Mouse (Mus musculus) gastrocnemius, postnatal 14 days (tissue): ENCODE data around the gene Haao. TPM values are rescaled to one million over a fixed set of nuclear protein-coding genes. Genes with fewer than 3 reads are reported as not detected.
A peak's percentile ranks its signal among the peaks of the same experiment; 100 is the strongest.

Experiments
- DNase-seq: peaks from one replicate; pipeline ENCODE4 v3.0.0; 2021; ENCODE audit warnings: mixed read lengths
- intact Hi-C: fragments of 180-260 bp; cut with DNase I; formaldehyde crosslinking; loops from one replicate; pipeline ENCODE4 v1.15.1; 2025; ENCODE audit warnings: low total_unique reads
- long read RNA-seq, 2 experiments: library from polyadenylated mRNA; stranded (forward); transcript quantifications; one replicate each; pipeline ENCODE4 v2.0.0; 2021
- total RNA-seq, 2 experiments: library from RNA; stranded (reverse); gene quantifications; 2 replicates each; pipeline ENCODE4 v1.2.3; 2021

Gene Haao
- total RNA-seq, result not detected
- long read RNA-seq, experiment 1, result 0 reads
- long read RNA-seq, experiment 2, result 0 reads

GRCm38 (mm10) chr17:83847815-83848214 is at the start of gene Haao:
TSS of gene Haao (minus strand) at chr17:83847963.
- no peak for DNase-seq
- intact Hi-C loops, result loop anchor here (5.0 kb wide), 1 partner anchor 216 kb away; the partner anchor contains the start of gene Kcng3

DNA sequence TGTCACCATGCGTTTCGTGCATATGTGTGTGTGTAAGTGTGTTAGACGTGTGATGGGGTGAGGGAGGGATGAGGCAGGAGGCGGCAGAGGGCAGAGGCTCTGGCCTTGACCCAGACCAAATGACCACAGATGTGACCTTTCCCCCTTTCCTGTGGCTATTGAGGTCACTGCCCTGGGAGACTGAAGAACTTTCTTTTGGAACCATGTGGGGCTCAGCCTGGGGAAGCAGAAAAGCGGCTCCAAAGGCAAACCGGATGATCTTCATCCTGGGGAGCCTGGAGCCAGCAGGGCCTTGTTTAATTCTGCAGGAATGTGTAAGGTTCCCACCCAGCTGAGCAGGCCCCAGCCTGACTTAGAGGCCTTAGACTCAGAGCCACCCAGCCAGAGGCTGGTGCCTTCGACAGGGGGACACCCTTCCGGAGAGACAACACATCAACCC is 49.6 kb upstream of the Haao start:
- peak; percentile 56 for DNase-seq
- intact Hi-C loops, result no loop called here

DNA sequence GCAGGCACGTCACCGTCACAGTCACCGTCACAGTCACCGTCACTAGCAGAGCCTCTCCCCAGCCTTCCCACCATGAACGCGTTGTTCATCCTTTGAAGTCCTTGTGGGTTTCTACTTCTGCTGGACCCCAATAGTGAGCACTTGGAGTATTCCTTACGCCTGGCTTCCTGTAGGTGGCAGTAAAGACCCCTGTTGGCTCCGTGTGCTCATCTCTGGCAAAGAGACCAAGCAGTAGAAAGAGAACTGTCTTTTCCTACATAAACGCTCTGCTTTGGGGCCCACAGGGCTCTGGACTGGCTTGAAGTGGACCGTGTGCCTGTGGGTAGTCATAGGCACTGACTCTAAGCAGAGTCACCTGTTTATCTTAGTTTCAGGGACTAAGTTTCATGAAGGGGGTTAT is 49.0 kb upstream of the Haao start:
- intact Hi-C loops, result no loop called here
- no peak for DNase-seq

DNA sequence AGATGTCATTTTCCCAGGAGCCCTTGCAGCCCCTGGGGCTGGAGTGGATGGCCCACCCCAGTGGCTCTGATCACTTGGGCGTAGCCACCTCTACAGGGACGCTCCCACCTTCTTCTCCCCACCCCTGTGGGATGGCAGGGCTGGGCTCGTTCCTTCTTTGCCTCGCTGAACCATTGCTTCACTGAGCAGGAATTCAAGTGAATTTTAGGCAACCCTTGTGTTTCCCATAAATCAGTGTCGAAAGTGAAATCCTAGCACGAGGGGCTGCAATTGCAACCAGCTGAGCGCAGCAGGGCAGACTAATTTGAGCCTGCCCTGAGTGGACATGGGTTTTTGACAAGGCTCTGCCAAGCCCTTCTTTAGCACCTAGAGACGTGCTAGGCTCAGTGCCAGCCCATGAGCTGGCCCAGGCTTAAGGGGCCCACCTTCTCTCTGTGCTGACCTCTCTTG is 47.6 kb upstream of the Haao start:
- DNase-seq, result no peak
- intact Hi-C loops, result no loop called here

DNA sequence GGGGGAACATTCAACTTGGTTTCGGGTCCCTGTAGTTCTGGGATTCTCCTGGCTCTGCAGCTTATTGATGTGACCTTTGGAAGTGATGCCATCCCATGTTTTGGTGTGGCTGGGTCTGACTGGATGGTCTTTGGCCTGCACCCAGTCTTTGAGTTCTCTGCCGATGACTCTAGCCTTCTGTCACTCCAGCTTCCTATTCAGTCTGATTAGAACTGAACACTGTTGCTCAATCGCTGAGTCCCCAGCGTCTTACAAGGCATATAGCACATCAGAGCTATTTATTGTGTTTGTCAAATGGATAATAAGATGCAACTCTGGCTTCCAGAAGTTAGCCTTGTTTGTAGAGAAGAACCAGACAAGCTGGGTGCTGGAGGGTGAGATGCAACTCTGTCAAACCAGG is 45.4 kb upstream of the Haao start:
- no peak for DNase-seq
- intact Hi-C loops, result no loop called here

DNA sequence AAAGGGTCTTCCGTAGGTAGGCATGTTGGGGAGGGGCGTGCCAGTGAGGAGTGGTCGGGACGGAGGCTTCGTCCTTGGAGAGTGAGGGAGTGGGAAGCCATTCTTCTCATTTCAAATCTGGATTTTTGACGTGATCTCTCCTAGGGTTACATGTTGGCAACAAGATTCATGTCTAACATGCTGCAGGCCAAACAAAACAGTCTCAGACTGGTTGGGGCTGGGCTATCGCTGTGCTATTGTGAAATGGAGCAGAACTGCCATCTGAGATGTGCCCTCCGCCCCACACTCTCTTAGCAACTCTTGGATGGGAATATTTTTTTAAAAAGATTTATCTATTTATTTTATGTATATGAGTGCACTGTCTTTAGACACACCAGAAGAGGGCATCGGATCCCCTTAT is 44.1 kb upstream of the Haao start:
- intact Hi-C loops, result no loop called here
- DNase-seq, result no peak

GRCm38 (mm10) chr17:83890373-83890696 is 42.6 kb upstream of the Haao start:
- DNase-seq, result no peak
- intact Hi-C loops, result no loop called here

- intact Hi-C loops, result no loop called here
Observed at GRCm38 (mm10) chr17:83889691-83890372, 42.1 kb upstream of the Haao start.

DNA sequence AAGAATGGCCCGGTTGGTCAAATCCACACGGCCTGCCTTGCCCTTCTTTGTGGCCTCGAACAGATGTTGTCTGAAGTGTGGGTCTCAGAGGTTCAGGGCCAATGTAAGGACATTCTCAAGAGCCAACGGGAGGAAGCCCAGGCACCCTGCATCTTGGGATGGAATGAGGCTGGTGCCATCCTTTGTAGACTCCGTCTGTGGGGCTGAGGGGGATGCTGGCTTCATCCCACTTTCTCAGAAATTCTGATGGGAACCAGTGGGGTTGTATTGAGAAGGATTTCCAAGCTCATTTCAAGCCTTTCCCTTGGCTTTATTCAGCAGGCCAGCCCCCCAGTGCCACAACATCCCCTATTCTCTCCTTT is 41.5 kb upstream of the Haao start:
- intact Hi-C loops, result no loop called here

More at GRCm38 (mm10) chr17:83889691-83890372, 42.1 kb upstream of the Haao start:
- DNase-seq, result no peak

GRCm38 (mm10) chr17:83887241-83887640 is 39.5 kb upstream of the Haao start:
- intact Hi-C loops, result no loop called here
- no peak for DNase-seq

More for the DNA sequence above, 41.5 kb upstream of the Haao start:
- no peak for DNase-seq

- intact Hi-C loops, result no loop called here
- no peak for DNase-seq
Observed at GRCm38 (mm10) chr17:83886395-83886794, 38.6 kb upstream of the Haao start.

- intact Hi-C loops, result no loop called here
- no peak for DNase-seq
Observed at GRCm38 (mm10) chr17:83885750-83886149, 38.0 kb upstream of the Haao start.

DNA sequence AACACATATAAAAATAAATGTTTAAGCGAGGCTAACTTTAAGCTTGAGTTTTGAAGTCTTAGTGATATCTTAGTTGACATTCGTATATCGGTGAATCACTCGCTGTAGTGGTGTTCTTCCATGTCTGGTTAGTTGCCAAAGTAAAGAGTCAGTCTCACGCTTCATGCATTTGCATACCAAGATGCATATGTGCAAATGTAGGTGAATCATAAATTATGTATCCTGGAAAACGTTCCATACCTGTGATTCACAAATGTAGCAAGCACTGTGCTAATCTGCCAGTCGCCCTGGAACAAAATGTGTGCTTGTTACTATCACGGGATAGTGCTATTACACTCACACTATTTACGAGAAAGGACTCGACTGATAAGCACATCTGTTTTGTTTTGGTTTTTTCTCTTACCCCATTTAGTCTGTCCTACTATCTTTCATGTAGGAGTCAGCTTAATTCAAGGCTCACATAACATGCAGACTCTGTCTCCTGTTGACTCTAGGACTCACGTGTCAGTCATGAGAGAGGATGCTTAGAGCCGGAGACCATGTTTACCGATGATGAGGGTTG is 37.3 kb upstream of the Haao start:
- intact Hi-C loops, result no loop called here
- DNase-seq, result no peak

GRCm38 (mm10) chr17:83882788-83883187 is 35.0 kb upstream of the Haao start:
- DNase-seq, result no peak
- intact Hi-C loops, result no loop called here

GRCm38 (mm10) chr17:83881071-83881470 is 33.3 kb upstream of the Haao start:
- intact Hi-C loops, result no loop called here
- no peak for DNase-seq

DNA sequence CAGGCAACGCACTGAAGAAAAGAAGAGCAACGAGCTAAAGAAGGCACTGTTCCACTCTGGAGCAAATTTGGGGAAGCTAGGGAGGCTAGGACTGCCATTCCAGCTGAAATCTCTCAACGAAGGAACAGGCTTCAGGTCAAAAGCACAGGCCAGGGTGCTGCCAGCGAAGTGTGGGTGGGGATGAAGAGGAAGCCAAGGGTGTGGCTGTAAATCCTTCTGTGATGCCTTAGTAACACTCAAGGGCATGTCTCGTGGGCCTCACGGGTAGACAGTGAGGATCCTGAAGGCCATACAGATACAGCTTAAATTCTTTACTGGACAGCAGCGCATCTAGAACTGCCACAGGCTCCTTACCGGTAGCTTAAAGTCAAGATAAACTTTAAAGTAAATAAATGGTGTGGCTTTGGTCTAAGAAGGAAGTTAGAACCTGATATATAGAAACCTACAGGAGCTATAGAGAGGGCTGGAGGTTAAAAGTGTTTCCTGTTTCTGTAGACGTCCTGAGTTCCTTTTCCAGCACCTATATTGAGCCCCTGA is 32.5 kb upstream of the Haao start:
- no peak for DNase-seq

DNA sequence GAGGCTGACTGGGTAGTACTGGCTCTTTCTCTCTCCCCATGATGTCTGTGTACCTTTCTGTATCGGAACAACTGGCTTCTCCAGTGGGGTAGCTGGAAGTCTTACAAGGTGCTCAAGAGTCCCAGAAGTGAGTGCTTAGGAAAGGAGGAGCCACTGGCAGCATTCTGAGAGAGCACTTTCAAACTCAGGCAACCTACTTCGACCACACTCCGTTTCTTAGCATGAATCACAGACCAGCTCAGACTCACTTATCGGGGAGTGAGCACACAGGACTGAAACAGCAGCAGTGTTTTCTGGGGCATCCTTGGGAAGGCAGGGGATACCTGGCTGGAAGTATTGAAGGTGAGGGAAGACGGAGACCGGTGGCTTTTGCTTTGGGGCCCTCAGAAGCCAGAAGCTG is 31.9 kb upstream of the Haao start:
- intact Hi-C loops, result loop anchor here (10.0 kb wide), 1 partner anchor 515 kb away; no protein-coding TSS in a partner anchor
- no peak for DNase-seq

More for the DNA sequence above, 32.5 kb upstream of the Haao start:
- intact Hi-C loops, result no loop called here

GRCm38 (mm10) chr17:83874610-83875009 is 26.8 kb upstream of the Haao start:
- no peak for DNase-seq
- intact Hi-C loops, result loop anchor here (10.0 kb wide), 1 partner anchor 520 kb away; no protein-coding TSS in a partner anchor

- peak; percentile 84 for DNase-seq
- intact Hi-C loops, result loop anchor here (10.0 kb wide), 1 partner anchor 521 kb away; no protein-coding TSS in a partner anchor
Observed at GRCm38 (mm10) chr17:83873363-83874141, 25.8 kb upstream of the Haao start.

DNA sequence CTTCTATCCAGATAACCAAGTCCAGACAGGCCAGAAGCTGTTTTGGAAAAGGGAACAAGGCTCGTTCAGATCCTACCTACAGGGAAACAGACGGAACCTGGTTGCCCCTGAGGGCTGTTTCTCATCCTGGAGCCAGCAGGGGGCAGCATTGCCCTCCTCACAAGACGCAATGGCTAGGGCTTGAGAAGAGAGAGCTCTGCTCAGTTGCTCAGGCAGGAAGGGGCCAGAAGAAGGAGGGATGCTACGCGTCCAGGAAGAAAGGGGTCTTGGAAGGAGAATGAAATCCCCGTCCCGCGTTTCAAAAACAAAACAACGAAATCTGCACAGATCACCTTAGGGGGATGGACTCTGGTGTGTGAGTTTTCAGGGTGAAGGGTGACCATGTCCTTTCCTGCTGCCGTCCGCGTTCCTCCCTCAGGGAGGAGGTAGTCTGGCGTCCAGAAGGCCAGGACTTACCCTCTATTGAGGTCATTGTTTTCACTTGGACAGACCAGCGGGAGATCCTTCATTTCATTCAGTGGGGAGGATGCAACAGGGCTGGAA is 25.1 kb upstream of the Haao start:
- DNase-seq, result peak; percentile 82
- intact Hi-C loops, result loop anchor here (10.0 kb wide), 1 partner anchor 522 kb away; no protein-coding TSS in a partner anchor
